20 mouse cellular contexts compared by ENCODE assay signal in genomic region chr10:18202401-18202800, GRCm38 (mm10). TPM values are rescaled to one million over a fixed set of nuclear protein-coding genes. Genes with fewer than 3 reads are reported as not detected.
DNase-seq lines count a peak whose midpoint lies in the region.
"Had no signal": no experiment of that assay in that cellular context is flagged by ENCODE, and none has a peak within 500 bp of the region (broad histone marks: within the 10 kb centered on the region; RNA-seq: fewer than 3 reads in every experiment).

No protein-coding gene starts in this region.

- no peaks in the 10 kb centered on the region for H3K9me3 ChIP-seq in heart, embryonic 10.5 days
- H3K9me3 ChIP-seq: G1E had no signal

- no peaks in the 10 kb centered on the region for H3K36me3 ChIP-seq in heart, embryonic 10.5 days
- H3K36me3 ChIP-seq: G1E had no signal

- intact Hi-C loops in heart, postnatal 36 days (cut with DNase I) = no loop called here

- H3K27ac ChIP-seq in heart, embryonic 10.5 days = no peak overlapping the region

- peak; percentile 53 for DNase-seq in heart, adult 11 months
- no peak for DNase-seq in heart, postnatal 36 days
- peak; percentile 52 for DNase-seq in heart, embryonic 10.5 days (ENCODE audit: low spot score)
- DNase-seq in heart, adult 8-10 months (ENCODE audit: low spot score) = no peak
- DNase-seq: adrenal gland, adult 2 months; adrenal gland, adult 8-10 months; adrenal gland, postnatal 10 days; adrenal gland, postnatal 14 days; adrenal gland, postnatal 25 days; adrenal gland, postnatal 36 days; B cell, adult 2 months; cerebellum, adult 11 months; cerebellum, adult 11-12 months; cerebellum, adult 18-20 months had no signal

- WGBS in heart, embryonic 10.5 days = 78% methylated on average over 3 of the region's 3 CpGs

- H3K27me3 ChIP-seq in heart, embryonic 10.5 days (ENCODE audit: insufficient read depth, poor library complexity, severe bottlenecking) = no peaks in the 10 kb centered on the region
- H3K27me3 ChIP-seq: CH12.LX, Patski had no signal

- no peaks in the 10 kb centered on the region for H3K4me1 ChIP-seq in heart, embryonic 10.5 days

- no peak overlapping the region for H3K4me3 ChIP-seq in heart, embryonic 10.5 days

RNA-seq across cellular contexts. Expression of gene Ect2l, which starts 8.3 kb away (rescaled TPM):
- not detected for total RNA-seq in heart, postnatal 36 days (2021)
- 0.21 and 0.34 TPM in 2 replicates for polyA plus RNA-seq in heart, embryonic 10.5 days (2016; fragmentation: Nextera tagmentation; extraction: Ambion mirVana)
- not detected for total RNA-seq in heart, adult 8-10 months (2022)
- total RNA-seq: adrenal gland, adult 18-20 months; adrenal gland, adult 2 months; adrenal gland, postnatal 10 days; adrenal gland, postnatal 14 days; adrenal gland, postnatal 25 days; adrenal gland, postnatal 36 days; CH12.LX; ES-E14; MEL had no signal
- polyA plus RNA-seq: adrenal gland, adult 2 months; G1E; Patski had no signal

RNA-seq across cellular contexts. Expression of gene Ccdc28a, which starts 32.4 kb away (rescaled TPM):
- total RNA-seq in heart, postnatal 36 days (2021) = 10 to 100 TPM; 15.0 to 16.1 TPM
- polyA plus RNA-seq in heart, embryonic 10.5 days (2016; fragmentation: Nextera tagmentation; extraction: Ambion mirVana) = 7.7 and 8.0 TPM in 2 replicates
- total RNA-seq in heart, adult 8-10 months (2022) = 10 to 100 TPM; 13.8 to 17.9 (median 15.4) TPM

Comparison
In these comparisons a context has a peak if more than half of its experiments do, and no peak if none do; other contexts are left out.
1. DNase-seq: peak in heart, adult 11 months (single experiment) and heart, embryonic 10.5 days (single experiment); none in heart, postnatal 36 days (0 of 2) and heart, adult 8-10 months (single experiment).